Mouse (Mus musculus): ENCODE data around the gene Tssk4.
A peak's percentile ranks its signal among the peaks of the same experiment; 100 is the strongest.

Tssk4 gene

DNA sequence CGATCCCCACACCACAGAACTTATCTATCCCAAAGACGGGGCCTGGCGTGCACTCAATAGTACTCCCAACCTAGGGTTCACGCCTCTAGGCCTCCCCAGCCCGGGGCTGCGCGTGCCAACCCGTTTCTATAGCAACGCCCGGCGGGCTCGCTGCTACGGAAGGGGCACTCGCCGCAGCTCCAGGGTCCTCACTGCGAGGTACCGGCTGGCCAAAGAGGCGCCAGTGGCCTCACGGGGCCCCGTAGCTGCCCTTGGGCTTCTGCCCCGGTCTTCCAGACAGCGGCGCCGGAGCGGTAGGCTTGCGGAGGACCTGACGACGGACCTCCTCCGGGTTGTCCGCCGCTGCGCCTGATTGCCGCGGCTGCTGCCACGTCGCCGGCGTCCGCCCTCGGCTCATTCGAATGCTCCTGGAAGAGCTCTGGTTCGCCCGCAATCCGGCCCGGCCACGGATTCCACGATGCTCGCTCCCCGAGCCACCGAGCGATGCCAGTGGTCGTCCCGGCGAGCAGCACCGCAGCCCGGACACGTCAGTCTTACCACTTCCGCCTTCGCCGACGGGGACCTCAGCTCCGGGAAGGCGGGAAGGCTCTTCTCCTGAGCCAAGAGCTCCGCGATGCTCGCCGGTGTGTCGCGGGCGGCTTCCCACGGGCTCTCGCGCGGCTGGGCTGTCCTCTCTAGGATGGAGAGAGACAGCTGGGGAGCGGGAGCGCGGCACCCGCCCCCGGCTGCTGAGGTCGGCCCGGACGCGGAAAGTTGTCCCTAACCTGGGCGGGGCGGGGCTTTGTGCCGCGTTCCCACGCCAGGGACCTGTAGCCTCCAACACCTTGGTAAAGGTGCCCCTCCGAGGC is 6.7 kb upstream of the Tssk4 start, which contains the start of gene Tm9sf1:
Gene Tm9sf1, minus strand, starts transcription at position 747 of the 848 bp plus-strand sequence.
- DNase-seq (ENCODE audit: inconsistent ontology term) = peak; percentile 90

DNA sequence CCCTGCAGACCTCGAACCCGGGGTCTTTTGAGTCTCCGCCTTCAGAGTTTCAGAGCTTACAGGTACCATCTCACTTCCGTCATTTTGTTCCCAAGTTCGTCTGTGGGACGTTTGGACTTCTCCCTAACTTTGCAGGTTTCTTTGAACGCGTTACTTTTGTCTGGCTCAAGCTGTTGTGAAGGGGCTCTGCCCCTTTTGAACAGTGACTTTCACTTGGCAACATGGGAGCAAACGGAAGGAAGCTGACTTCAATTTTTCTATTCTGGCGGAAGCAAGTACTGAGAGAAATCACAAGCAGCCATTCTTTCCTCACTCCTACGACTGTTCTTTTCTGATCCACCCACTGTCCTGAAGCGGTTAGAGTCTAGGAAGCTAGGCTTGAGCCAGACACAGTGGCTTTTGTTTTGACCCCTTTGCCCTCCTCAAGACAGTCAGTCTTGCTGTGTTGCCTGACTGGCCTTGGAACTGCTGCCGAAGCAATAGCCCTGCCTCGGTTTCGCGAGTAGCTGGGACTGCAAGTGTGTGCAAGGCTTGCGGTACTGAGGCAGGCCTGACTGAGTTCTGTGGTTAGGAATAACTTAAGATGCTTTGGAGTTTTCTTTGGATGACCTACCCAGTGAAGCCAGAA is 5.6 kb upstream of the Tssk4 start:
- DNase-seq (ENCODE audit: inconsistent ontology term) = peak; percentile 24

DNA sequence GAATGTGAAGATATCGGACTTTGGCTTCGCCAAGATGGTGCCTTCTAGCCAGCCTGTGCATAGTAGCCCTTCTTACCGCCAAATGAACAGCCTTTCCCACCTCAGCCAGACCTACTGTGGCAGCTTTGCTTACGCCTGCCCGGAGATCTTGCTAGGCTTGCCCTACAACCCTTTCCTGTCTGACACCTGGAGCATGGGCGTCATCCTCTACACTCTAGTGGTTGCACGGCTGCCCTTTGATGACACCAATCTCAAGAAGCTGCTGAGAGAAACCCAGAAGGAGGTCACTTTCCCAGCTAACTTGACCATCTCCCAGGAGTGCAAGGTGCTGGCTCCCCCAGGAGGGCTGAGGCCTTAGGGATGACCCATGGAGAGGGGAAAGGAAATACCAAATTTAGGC is 1.5 kb downstream of the Tssk4 start:
- no peak for DNase-seq (ENCODE audit: inconsistent ontology term)

DNA sequence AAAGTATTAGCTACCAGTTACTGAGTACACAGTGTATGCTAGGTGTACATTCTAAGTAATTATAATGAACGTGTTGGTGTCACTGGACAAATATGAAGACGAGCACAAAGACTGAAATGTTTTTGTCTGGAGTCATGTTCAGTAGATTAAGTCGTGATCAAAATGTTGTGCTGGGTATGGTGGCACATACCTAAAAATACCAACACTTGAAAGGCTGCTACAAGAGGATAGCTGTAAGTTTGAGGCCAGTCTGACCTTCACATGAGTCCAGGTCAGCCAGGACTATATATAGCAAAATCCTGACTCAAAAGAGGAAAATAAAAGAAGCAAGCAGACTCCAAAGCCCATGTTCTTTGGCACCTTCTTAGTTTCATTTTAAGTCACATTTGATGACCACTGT is 7.0 kb downstream of the Tssk4 start:
- no peak for DNase-seq (ENCODE audit: inconsistent ontology term)

DNA sequence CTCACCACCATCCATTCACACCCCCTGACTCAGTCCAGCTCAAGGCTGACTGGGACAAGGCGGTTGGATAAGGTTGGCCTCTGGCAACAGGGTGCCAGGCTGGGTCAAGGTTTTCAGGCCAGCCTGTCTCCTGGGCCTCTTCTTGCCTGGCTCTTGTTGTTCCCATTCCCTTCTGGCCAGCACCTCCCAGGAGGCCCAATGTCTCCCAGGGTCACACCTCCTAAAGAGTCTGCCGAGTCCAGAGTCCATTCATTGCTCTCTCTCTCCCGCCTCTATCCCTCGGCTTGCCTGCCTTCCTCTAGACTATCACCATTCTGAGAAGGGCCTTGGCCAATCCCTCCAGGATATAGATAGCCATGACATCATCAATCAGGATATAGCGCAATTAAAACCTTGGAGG is 8.0 kb downstream of the Tssk4 start:
- no peak for DNase-seq (ENCODE audit: inconsistent ontology term)

DNA sequence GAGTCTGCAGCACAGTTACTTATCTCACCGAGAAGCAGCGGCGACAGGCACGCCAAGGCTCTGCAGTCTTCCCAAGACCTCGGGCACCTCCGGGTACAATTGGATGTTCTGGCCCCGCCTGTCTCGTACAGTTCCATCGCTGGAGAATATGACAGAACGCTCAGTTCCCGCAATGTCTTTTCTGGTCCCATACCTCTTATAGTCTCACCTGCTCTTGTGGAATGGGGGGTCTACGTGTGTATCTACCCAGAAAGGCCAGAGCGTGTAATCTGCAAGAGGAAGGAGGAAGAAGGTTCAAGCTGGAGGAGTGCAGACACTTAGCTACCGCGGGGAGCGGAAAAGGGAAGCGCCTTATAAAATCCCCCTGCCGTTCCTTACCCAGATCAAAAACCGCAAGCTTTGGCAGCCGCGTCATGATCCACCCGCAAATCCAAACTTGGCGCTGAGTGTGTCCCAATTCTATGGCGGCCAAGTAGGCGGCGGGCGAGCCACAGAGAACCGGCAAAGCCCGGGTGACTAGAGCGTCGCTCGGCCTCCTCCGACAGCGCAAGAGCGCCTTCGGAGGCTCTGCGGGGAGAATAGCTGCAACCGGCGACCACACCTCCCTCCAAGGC is 10.1 kb downstream of the Tssk4 start, which contains the start of gene Mdp1:
Gene Mdp1, minus strand, starts transcription at position 549 of the 614 bp plus-strand sequence.
- peak; percentile 87 for DNase-seq (ENCODE audit: inconsistent ontology term)

DNA sequence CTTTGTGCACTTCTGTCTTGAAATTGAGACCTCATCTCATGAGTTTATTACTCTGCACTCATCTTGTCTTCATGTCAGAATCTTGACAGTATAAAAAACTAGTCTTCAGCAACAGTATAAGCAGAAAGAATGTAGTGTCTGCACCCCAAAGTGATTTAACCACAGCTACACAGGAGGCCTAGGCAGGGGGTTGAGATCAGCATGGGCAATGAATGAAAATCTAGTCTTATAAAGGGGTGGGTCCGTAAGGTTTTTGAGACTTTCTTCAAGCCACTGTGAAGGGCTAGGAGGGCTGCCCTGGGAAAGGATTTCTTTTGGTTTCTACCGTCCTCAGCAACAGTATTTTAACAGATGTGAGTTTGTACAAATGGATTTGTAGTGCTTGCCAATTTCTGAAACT is 10.7 kb downstream of the Tssk4 start:
- no peak for DNase-seq (ENCODE audit: inconsistent ontology term)

DNA sequence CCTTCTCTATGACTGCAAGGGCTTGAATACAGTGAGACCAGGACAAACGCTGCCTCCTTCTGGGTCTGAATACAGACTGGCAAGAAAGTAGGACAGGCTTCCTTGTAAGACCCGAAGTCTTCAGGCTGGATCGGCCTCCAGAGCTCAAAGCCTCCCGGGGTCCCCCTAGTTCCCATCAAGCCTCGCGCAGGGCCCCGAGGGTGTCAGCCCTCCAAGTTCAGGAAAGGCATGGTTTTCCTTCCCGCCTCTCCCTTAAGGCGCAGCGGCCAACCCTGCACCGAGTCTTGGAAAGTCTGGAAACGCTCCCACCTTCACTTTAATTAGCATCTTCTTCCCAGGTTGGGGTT is 21.5 kb downstream of the Tssk4 start:
- no peak for DNase-seq (ENCODE audit: inconsistent ontology term)

DNA sequence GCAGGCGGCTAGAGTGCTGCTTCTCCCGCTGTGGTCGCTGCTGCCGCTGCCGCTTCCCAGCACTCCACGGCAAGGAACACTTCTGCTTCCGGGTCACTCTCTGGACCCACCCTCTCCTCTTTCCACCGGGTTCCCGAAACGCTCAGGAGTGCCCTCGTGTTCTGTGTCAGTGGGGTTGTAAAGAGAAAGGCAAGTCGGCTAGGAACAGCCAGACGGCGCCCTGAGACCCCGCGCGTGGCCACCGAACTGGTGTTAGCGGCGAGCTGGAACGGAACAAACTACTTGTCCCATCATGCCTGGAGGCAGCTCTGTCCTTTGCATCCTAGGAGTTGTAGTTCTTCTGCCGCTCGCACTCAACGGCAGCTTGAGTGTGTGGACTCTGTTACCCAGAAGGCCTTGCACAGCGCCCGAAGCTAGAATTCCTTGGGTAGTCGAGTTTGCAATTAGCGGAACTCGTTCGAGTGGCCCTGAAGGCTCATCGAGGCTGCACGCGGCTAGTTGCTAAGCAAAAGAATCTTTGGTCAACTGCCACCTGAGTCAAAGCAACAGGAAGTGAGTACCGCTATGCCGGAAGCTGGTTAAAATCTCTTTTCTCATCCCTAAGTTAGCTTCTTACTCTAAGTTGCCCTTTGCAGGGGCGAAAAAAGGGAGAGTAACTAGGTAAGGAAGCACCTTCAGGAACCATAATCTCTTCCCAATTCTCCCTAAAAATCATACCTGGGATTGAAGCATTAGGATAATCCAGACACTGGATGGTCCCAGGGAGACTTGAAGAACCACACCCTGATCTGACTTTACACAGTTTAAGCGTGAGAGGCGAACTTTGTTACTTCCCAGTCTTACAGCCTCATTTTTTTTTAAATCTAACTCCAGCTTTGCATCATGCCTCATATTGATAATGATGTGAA is 22.1 kb downstream of the Tssk4 start, which contains the start of the genes Gmpr2 and Nedd8:
Gene Gmpr2, plus strand, starts transcription at position 109 of the 908 bp plus-strand sequence.
Gene Nedd8, minus strand, starts transcription at position 292 of the 908 bp plus-strand sequence.
- peak; percentile 96 for DNase-seq (ENCODE audit: inconsistent ontology term)

DNA sequence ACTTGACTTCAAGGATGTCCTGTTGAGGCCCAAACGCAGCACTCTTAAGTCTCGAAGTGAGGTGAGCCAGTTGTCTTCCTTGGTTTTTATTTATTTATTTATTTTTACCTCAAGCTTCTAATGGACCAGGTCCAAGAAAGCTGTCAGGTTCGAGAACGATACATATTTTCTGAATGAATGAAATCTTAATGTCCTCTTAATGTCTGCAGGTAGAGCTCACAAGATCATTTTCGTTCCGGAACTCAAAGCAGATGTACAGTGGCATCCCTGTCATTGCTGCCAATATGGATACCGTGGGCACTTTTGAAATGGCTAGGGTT is 22.7 kb downstream of the Tssk4 start:
- DNase-seq (ENCODE audit: inconsistent ontology term) = no peak

DNA sequence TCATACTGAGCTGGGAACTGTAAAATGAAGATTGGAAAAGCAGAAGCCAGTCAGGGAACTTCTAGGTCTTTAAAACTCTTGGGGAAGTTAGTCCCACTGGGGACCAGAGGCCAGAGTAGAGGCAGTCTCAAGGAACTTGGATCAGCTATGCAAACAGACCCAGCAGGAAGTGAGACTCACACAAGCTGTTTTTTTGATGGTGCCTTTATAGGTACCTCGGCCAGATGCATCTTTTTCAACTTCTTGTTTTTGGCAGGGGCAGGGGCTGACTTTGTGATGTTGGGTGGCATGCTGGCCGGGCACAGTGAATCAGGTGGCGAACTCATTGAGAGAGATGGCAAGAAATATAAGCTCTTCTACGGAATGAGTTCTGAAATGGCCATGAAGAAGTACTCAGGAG is 27.6 kb downstream of the Tssk4 start:
- no peak for DNase-seq (ENCODE audit: inconsistent ontology term)

DNA sequence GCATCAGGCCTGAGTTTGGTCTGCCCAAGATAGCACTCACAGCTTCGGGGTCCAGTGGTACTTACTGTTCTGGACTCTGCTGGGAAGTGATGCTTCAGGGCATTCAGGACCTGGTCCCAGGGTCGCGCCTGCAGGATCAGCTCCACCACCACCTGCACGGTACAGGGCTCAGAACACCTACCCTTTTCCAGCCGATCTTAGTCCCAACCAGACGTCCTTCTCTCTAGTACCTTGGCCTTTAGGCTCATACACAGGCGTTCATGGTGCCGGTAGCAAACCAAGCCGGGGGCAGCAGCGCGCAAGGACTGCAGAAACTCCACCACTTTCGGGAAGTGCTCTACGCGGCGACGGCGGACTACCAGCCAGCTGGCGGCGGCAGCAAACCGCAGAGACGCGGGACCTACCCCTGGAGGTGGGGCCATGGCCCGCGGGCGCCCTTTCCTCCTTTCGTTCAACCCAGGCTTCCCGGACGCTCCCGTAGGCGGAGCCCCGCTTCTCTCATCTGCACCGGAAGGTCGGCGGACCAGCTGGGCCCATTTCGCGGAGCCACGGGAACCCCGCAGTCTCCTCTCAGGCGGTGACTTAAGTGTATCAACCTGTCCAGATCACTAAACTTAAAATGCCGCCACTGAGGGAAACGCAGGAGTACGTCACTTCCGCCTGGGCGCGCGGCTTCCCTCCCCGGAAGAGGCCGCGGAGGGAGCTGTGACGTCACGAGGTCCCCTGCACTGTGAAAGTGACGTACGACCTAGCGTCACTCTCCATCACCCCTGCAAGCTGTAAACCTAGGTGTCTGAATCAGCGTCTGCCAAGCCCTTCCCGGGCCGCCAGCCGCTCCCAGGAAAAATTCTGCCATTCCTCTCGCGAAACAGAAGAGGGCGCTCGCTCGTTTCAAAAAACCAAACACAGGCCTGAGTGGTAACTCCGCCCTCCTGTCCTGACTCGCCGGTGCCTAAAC is 31.5 kb downstream of the Tssk4 start, which contains the start of gene Tinf2:
Gene Tinf2, minus strand, starts transcription at position 661 of the 958 bp plus-strand sequence.
- DNase-seq (ENCODE audit: inconsistent ontology term) = peak; percentile 97

DNA sequence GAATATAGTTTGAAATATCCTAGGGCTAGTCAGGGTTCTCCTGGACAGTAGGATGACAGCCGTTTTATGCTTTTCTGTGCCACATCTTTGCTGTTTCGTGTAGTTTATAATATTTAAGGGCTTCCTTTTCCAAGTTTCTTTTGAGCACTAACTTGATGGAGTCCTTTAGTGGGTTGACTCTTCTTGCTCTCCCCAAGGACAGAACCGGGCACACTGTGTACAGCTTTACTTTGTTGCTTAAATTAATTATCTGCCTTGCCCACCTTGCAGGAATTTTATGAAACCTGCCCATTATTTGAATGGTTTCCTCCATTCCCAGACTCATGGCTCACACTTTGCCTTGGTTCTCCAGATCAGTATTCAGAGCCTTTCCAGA is 32.1 kb downstream of the Tssk4 start:
- no peak for DNase-seq (ENCODE audit: inconsistent ontology term)

DNA sequence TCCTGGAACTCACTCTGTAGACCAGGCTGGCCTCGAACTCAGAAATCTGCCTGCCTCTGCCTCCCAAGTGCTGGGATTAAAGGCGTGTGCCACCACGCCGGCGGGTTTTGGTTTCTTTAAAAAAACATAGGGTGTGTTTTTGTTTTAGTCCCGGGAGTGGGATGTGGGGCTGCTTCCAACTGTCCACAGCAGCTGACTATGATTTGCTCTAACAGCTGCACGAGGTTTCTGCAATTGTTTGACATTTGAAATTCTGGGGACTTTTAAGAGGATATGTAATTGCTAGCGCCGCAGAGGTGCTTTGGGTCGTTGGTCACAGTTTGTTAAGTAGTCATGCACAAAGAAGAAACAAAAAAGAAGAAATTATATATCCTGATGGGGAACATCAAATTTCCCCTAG is 39.4 kb downstream of the Tssk4 start:
- no peak for DNase-seq (ENCODE audit: inconsistent ontology term)

DNA sequence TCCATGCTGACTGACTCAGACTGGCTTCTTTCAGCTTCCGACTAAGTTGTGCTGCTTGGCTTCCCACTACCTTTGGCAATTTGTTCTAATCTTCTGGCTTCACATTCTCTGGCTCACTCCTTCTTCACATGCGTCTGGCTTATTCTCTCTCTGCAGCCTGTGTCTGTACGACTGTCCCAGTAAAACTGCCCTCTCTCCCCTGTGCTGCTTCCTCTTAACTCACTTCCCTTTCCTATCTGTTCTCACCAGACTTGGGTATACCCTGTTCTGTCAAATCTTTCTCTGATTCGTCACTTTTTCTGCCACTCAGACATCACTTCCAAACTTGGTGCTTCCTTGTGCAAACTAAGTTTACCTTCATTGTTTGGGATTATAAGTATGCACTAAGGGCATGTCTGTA is 47.2 kb downstream of the Tssk4 start:
- DNase-seq (ENCODE audit: inconsistent ontology term) = no peak

DNA sequence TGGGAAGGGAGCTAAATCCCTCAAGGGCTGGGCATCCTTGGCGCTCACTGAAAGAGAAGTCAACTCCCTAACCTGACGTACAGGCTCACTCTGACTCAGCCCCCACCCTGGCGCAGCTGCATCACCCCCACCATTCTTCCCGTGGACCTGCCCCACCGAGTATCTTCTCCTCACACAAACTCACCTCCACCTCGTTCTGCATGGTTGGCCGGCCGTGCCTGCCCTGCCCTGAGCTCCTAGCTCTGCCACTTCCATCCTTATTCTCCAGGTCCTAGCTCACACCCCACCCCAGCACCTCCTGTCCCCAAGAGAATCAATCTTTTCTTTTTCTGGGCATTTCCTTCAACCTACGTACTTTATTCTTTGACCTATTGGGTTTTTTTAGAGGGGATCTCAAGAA is 51.1 kb downstream of the Tssk4 start:
- DNase-seq (ENCODE audit: inconsistent ontology term) = no peak
